Mouse (Mus musculus) lung, postnatal 0 days (tissue): Measurements from ENCODE around the gene Nfic.

Source experiments
- CTCF ChIP-seq: IDR thresholded peaks from 2 replicates; pipeline ENCODE4 v1.5.1; 2016; ENCODE audit warnings: antibody characterized with exemption, mild to moderate bottlenecking
- EP300 ChIP-seq: IDR thresholded peaks from 2 replicates; pipeline ENCODE4 v1.6.1; 2016; ENCODE audit warnings: antibody characterized with exemption, mild to moderate bottlenecking, control low read depth

DNA sequence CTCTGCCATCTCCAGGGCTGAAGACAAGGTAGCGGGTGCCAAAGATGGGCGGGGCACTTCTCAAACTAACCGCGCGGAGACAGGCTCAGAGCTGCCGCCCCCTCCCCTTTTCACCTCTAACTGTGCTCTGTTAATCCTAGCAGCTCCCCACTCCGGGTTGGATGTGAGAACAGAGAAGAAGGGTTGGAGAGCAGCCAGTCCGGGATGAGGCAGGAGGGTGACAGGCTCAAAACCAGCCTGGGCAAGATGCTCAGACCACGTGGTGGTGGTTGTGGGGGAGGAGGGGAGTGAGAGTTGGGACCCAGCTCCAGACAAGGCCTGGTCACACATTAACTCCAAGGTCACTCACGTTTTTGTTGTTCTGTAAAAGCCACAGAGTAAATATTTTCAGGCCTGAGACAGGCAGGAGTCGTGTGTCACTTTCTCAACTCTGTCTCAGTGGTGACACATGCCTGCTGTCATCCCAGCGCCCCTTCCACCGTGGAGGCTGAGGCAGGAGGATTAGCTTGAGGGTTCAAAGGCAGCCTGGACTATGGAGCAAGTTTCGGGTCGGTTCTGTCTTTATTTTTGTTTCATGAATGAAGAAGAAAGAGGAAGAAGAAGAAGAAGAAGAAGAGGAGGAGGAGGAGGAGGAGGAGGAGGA, 23.8 kb downstream of the Nfic start:
- TF ChIP-seq CTCF (no peak), EP300 (no peak)
